Mouse (Mus musculus) E14TG2a.4 (cell line): ENCODE results near the gene Abtb1.

Experiments used
- CTCF ChIP-seq: conservative IDR thresholded peaks from 2 replicates; pipeline ENCODE4 v1.5.1; 2014; ENCODE audit warnings: low read length
- NANOG ChIP-seq: IDR thresholded peaks from 2 replicates; pipeline ENCODE4 v1.6.1; 2014; ENCODE audit warnings: borderline replicate concordance, low read length, mixed read lengths
- POU5F1 ChIP-seq: IDR thresholded peaks from 2 replicates; pipeline ENCODE4 v1.6.1; 2014; ENCODE audit warnings: low read length, borderline replicate concordance

DNA sequence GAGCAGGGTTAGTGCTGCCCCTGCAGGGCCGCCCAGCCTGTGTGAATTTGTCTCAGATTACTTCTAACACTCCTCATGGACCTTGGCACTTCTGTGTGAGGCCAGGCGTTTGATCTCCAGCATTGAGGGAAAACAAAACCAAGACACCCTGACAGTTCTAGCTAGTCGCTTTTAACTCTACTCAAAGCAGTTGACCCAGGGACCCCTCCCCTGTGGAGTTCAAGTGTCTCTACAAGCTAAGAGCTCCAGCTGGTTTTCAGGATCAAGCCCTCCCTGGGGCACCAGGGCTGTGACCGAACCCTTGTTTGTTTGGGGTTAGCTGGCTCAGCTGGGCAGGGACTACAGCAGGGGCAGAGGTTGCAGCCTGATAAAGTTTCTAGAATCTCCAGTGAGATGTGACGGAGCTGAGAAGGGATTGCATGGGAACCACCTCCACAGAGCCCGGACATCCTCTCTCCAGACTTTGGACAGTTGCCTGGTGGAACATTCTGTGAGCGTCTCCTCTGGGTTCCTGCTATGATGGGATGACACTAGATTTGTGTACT, 49.6 kb downstream of the Abtb1 start:
- TF ChIP-seq CTCF (no peak), POU5F1 (no peak), NANOG (no peak)
